Mouse (Mus musculus) olfactory bulb, adult 2 months (tissue): ENCODE measurements around the gene Prss54.

ENCODE experiments used
- CTCF ChIP-seq: fragments of 200-500 bp; IDR thresholded peaks from 2 replicates; pipeline ENCODE4 v1.5.1; 2012; ENCODE audit warnings: low read depth, mild to moderate bottlenecking, low read length, moderate library complexity; ENCODE audit not compliant: insufficient read depth
- POLR2A ChIP-seq: fragments of 200-500 bp; IDR thresholded peaks from 2 replicates; pipeline ENCODE4 v1.6.1; 2012; ENCODE audit warnings: mild to moderate bottlenecking, low read depth, low read length, moderate library complexity; ENCODE audit not compliant: insufficient read depth

GRCm38 (mm10) chr8:95528194-95528593, 47.9 kb downstream of the Prss54 start:
- no peak for TF ChIP-seq CTCF
- TF ChIP-seq POLR2A: no peak
